Mouse (Mus musculus): ENCODE data around the gene Impg1. TPM values are rescaled to one million over a fixed set of nuclear protein-coding genes. Genes with fewer than 3 reads are reported as not detected.

Gene Impg1
- total and polyA plus RNA-seq, 3 experiments: not detected

DNA sequence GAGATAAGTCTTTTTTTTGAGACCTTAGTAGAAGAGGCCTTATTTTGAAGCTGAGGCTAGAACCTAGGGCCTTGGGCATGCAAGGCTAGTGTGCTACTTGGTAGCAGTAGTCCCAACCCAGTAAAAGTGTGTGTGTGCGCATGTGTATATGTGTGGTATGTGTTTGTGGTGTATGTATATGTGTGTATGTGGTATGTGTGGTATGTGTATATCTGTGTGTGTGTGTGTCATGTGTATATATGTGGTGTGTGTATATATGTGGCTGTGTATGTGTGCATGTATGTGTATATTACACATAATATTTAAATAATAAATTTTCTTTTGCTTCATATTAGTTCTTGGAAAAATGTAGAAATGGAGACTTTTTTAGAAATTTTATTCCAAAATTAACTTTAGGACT lies 184.6 kb downstream of the Impg1 start:
- no peaks in the 10 kb centered on the region; a peak in 2 of 4 replicates for H3K27me3 ChIP-seq (ENCODE audit: control insufficient read depth in 1 of 2, insufficient read depth in 2 of 2, low read length in 2 of 2)
- no peaks in the 10 kb centered on the region for H3K4me1 ChIP-seq (ENCODE audit: control insufficient read depth in 1 of 2, insufficient read depth in 2 of 2, low read length in 2 of 2)
- H3K4me3 ChIP-seq (ENCODE audit: control insufficient read depth in 1 of 2, insufficient read depth in 1 of 2, low read depth in 2 of 2, low read length in 2 of 2): no peak overlapping the region
- no peaks in the 10 kb centered on the region for H3K79me2 ChIP-seq (ENCODE audit: control insufficient read depth, insufficient read depth, low read length, poor library complexity)
- H3K9me3 ChIP-seq (replicated peaks; ENCODE audit: insufficient read depth, low read length): no peaks in the 10 kb centered on the region
- H3K9ac ChIP-seq (ENCODE audit: control insufficient read depth, low read depth, low read length, poor library complexity, severe bottlenecking): no peak overlapping the region
- H3K36me3 ChIP-seq (ENCODE audit: control insufficient read depth in 1 of 2, insufficient read depth in 2 of 2, low read length in 2 of 2): no peaks in the 10 kb centered on the region
- H3K27ac ChIP-seq (ENCODE audit: control insufficient read depth, low read depth, low read length): no peak overlapping the region
- TF ChIP-seq KAT2A (conservative IDR thresholded peaks at IDR 0.05; ENCODE audit: low read depth, low read length) (no peak), MYC (IDR thresholded peaks at IDR 0.05; ENCODE audit: low read depth, low read length) (no peak), HCFC1 (IDR thresholded peaks at IDR 0.05; ENCODE audit: low read depth, low read length) (no peak), NRF1 (IDR thresholded peaks at IDR 0.05; ENCODE audit: insufficient read depth, low read depth, low read length, poor library complexity, severe bottlenecking) (no peak), RCOR1 (IDR thresholded peaks at IDR 0.05; ENCODE audit: low read depth, low read length) (no peak), GABPA (IDR thresholded peaks at IDR 0.05; ENCODE audit: low read depth, low read length) (no peak), TCF12 (IDR thresholded peaks at IDR 0.05; ENCODE audit: low read depth, low read length) (no peak), TAL1 (IDR thresholded peaks at IDR 0.05; ENCODE audit: low read length) (no peak), EP300 (IDR thresholded peaks at IDR 0.05; ENCODE audit: low read depth in 1 of 2, low read length in 2 of 2) (no peak), MAFK (IDR thresholded peaks at IDR 0.05; ENCODE audit: borderline replicate concordance, low read depth, low read length) (no peak), SIN3A (IDR thresholded peaks at IDR 0.05; ENCODE audit: low read length) (no peak), MAZ (IDR thresholded peaks at IDR 0.05; ENCODE audit: low read depth, low read length) (no peak), CTCF (IDR thresholded peaks at IDR 0.05 in 2 of 3, conservative IDR thresholded peaks at IDR 0.05 in 1 of 3; ENCODE audit: control insufficient read depth in 1 of 3, insufficient read depth in 1 of 3, low read depth in 2 of 3, low read length in 3 of 3, poor library complexity in 1 of 3, severe bottlenecking in 1 of 3) (no peak), E2F4 (IDR thresholded peaks at IDR 0.05; ENCODE audit: borderline replicate concordance, low read depth, low read length) (no peak), ETS1 (IDR thresholded peaks at IDR 0.05; ENCODE audit: low read depth, low read length) (no peak), MXI1 (IDR thresholded peaks at IDR 0.05; ENCODE audit: low read depth, low read length) (no peak)
- no peak for DNase-seq (ENCODE audit: low read depth, low spot score)

- no peaks in the 10 kb centered on the region; a peak in 1 of 4 replicates for H3K27me3 ChIP-seq (ENCODE audit: control insufficient read depth in 1 of 2, insufficient read depth in 2 of 2, low read length in 2 of 2)
- DNase-seq (ENCODE audit: low read depth, low spot score): no peak
- TF ChIP-seq USF1 (IDR thresholded peaks at IDR 0.05; ENCODE audit: low read depth, low read length): no peak
- TF ChIP-seq POLR2AphosphoS2 (IDR thresholded peaks at IDR 0.05; ENCODE audit: low read length): no peak
- TF ChIP-seq MEF2A (IDR thresholded peaks at IDR 0.05; ENCODE audit: extremely low read depth, insufficient replicate concordance, low read depth, low read length, poor library complexity, severe bottlenecking): no peak
- TF ChIP-seq ELF1 (IDR thresholded peaks at IDR 0.05; ENCODE audit: low read depth, low read length): no peak
- TF ChIP-seq MAX (IDR thresholded peaks at IDR 0.05; ENCODE audit: low read length): no peak
- TF ChIP-seq E2F4 (IDR thresholded peaks at IDR 0.05; ENCODE audit: borderline replicate concordance, low read depth, low read length): no peak
- TF ChIP-seq CHD1 (IDR thresholded peaks at IDR 0.05; ENCODE audit: low read depth, low read length): no peak
- TF ChIP-seq GATA1 (IDR thresholded peaks at IDR 0.05; ENCODE audit: low read depth, low read length): no peak
- TF ChIP-seq TBP (IDR thresholded peaks at IDR 0.05; ENCODE audit: low read depth, low read length): no peak
- no peak for TF ChIP-seq POLR2AphosphoS5 (IDR thresholded peaks at IDR 0.05; ENCODE audit: borderline replicate concordance, low read depth, low read length)
- no peak for TF ChIP-seq CHD2 (IDR thresholded peaks at IDR 0.05; ENCODE audit: low read length)
- no peak for TF ChIP-seq MAZ (IDR thresholded peaks at IDR 0.05; ENCODE audit: low read depth, low read length)
- H3K4me1 ChIP-seq (ENCODE audit: control insufficient read depth in 1 of 2, insufficient read depth in 2 of 2, low read length in 2 of 2): no peaks in the 10 kb centered on the region
- no peak overlapping the region for H3K27ac ChIP-seq (ENCODE audit: control insufficient read depth, low read depth, low read length)
- no peaks in the 10 kb centered on the region for H3K36me3 ChIP-seq (ENCODE audit: control insufficient read depth in 1 of 2, insufficient read depth in 2 of 2, low read length in 2 of 2)
- H3K79me2 ChIP-seq (ENCODE audit: control insufficient read depth, insufficient read depth, low read length, poor library complexity): no peaks in the 10 kb centered on the region
- no peak overlapping the region for H3K9ac ChIP-seq (ENCODE audit: control insufficient read depth, low read depth, low read length, poor library complexity, severe bottlenecking)
- no peaks in the 10 kb centered on the region for H3K9me3 ChIP-seq (replicated peaks; ENCODE audit: insufficient read depth, low read length)
- H3K4me3 ChIP-seq (ENCODE audit: control insufficient read depth in 1 of 2, insufficient read depth in 1 of 2, low read depth in 2 of 2, low read length in 2 of 2): no peak overlapping the region
Measured at GRCm38 (mm10) chr9:80277770-80278169, 187.5 kb downstream of the Impg1 start.
